Mouse (Mus musculus) bone marrow macrophage, adult 2 months (primary cell): ENCODE data around the gene Zfp810. TPM values are rescaled to one million over a fixed set of nuclear protein-coding genes. Genes with fewer than 3 reads are reported as not detected.

ENCODE experiments used
- H3K27ac ChIP-seq: 2 replicates; pipeline ENCODE4 v1.5.1; 2012; ENCODE audit warnings: low read depth, low read length; ENCODE audit not compliant: insufficient read depth
- H3K4me1 ChIP-seq: 2 replicates; pipeline ENCODE4 v1.6.1; 2012; ENCODE audit warnings: low read length; ENCODE audit not compliant: control insufficient read depth, insufficient read depth
- H3K4me3 ChIP-seq: 2 replicates; pipeline ENCODE4 v1.5.1; 2012; ENCODE audit warnings: mild to moderate bottlenecking, low read length, moderate library complexity; ENCODE audit not compliant: insufficient read depth
- CTCF ChIP-seq: IDR thresholded peaks from 2 replicates; pipeline ENCODE4 v1.5.1; 2012; ENCODE audit warnings: low read depth, mild to moderate bottlenecking, low read length, moderate library complexity
- POLR2A ChIP-seq: IDR thresholded peaks from 2 replicates; pipeline ENCODE4 v1.6.1; 2012; ENCODE audit warnings: mild to moderate bottlenecking, low read depth, low read length, borderline replicate concordance
- polyA plus RNA-seq: library from polyadenylated mRNA; stranded (reverse); fragments of >200 nt; gene quantifications from 2 replicates; pipeline ENCODE4 v1.2.4, GENCODE M21; 2012; ENCODE audit not compliant: missing spikeins, insufficient read depth, insufficient read length

The Zfp810 gene
- polyA plus RNA-seq, 1 experiment: 10.7 TPM

DNA sequence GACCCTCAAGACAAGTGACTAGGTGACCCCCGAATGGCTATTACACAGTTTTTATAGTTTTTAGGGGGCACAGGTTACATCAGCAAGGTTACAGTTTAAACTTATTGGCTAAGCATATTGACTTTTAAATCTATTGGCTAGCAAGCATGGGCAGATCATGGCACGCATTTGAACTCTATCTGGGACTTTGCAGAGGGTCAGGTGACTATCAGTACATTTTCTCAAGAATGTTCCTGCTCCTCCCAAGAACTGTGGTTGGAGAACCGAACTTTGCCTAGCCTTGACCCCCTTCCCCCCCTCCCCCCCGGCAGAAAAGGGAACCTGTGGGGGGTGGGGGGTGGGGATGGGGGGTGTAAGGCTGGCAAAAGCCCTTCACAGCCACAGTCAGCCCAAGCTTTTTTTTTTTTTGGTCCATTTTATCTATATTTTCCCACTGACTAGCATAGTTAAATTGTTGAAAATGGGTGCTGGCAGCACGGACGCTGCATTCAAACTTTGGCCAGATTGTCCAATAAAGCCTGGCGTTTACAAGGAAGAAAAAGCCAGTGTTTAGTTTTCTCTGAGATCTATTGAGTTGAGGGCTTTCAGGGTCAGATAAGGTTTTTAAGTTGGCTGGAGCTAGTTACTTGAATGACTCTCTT is 77.9 kb downstream of the Zfp810 start:
- Histone ChIP-seq H3K27ac (no peak overlapping the region), H3K4me1 (peaks cover 5% of the 10 kb centered on the region; the same call in 1 of the 2 replicates), H3K4me3 (no peak overlapping the region)
- no peak for TF ChIP-seq POLR2A
- no peak for TF ChIP-seq CTCF

DNA sequence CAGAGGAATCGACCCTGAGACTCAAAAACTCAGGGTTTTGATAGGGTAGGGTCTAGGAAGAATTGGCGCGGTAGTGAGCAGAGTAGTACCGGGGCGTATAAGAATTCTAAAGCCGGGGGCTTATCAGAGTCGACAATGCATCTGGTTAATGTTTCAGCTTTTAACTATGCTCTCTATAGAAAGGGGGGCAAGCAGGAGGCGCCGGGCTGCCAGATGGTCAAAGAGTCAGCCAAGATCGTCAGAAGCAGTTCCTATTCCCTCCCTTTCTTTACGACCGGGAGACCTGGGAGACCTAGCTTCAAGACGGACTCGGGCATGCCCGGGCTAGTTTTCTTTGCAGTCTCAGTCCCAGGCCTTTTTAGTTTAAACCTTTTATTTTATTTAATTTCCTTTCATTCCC is 80.6 kb downstream of the Zfp810 start:
- peaks cover 5% of the 10 kb centered on the region; the same call in 1 of the 2 replicates for H3K4me1 ChIP-seq
- no peak overlapping the region; the same call in 1 of the 2 replicates for H3K4me3 ChIP-seq
- no peak for TF ChIP-seq POLR2A
- no peak for TF ChIP-seq CTCF
- H3K27ac ChIP-seq: no peak overlapping the region

Other genes starting within 250 kb of the Zfp810 start
- not detected in 2 replicates for gene Gm49318, start 236.4 kb downstream of the Zfp810 start, polyA plus RNA-seq
- gene Zfp653, start 236.3 kb downstream of the Zfp810 start, polyA plus RNA-seq: 9.5 and 10.3 TPM in 2 replicates
- 5.7 and 7.0 TPM in 2 replicates for gene Ecsit, start 222.2 kb downstream of the Zfp810 start, polyA plus RNA-seq
- 1.6 and 1.9 TPM in 2 replicates for gene Cnn1, start 208.4 kb downstream of the Zfp810 start, polyA plus RNA-seq
- 56.4 and 62.3 TPM in 2 replicates for gene Elof1, start 190.5 kb downstream of the Zfp810 start, polyA plus RNA-seq
- 9.9 and 12.3 TPM in 2 replicates for gene Acp5, start 171.9 kb downstream of the Zfp810 start, polyA plus RNA-seq
- gene Pigyl, start 150.8 kb downstream of the Zfp810 start, polyA plus RNA-seq: 19.5 and 22.5 TPM in 2 replicates
- gene Zfp872, start 119.6 kb downstream of the Zfp810 start, polyA plus RNA-seq: not detected in 2 replicates
- 19.4 and 26.0 TPM in 2 replicates for gene Zfp809, start 81.9 kb downstream of the Zfp810 start, polyA plus RNA-seq
- gene Zfp599, start 47.8 kb downstream of the Zfp810 start, polyA plus RNA-seq: 0.31 TPM in 1 of 2 replicates, not detected in the other
- gene Anln, start 81.5 kb upstream of the Zfp810 start, polyA plus RNA-seq: 34.5 and 34.8 TPM in 2 replicates
- gene 9530077C05Rik, start 103.9 kb upstream of the Zfp810 start, polyA plus RNA-seq: 0.13 TPM in 1 of 2 replicates, not detected in the other
- gene Gm17545, start 146.6 kb upstream of the Zfp810 start, polyA plus RNA-seq: not detected in 2 replicates
- 65.4 and 89.1 TPM in 2 replicates for gene Rp9, start 162.1 kb upstream of the Zfp810 start, polyA plus RNA-seq
- 13.4 and 14.5 TPM in 2 replicates for gene Bbs9, start 168.1 kb upstream of the Zfp810 start, polyA plus RNA-seq